Mouse (Mus musculus) C2C12 (cell line): Measurements from ENCODE around the gene Epha1. TPM values are rescaled to one million over a fixed set of nuclear protein-coding genes. Genes with fewer than 3 reads are reported as not detected.

Experiments
- H3K27me3 ChIP-seq: one replicate; pipeline ENCODE4 v1.6.1; 2011; ENCODE audit not compliant: control insufficient read depth, insufficient read depth, insufficient read length
- H3K36me3 ChIP-seq: one replicate; pipeline ENCODE4 v1.6.1; 2011; ENCODE audit not compliant: control insufficient read depth, insufficient read depth
- H3K4me3 ChIP-seq: one replicate; pipeline ENCODE4 v1.5.1; 2011; ENCODE audit warnings: mild to moderate bottlenecking, control low read depth; ENCODE audit not compliant: poor library complexity, insufficient read depth, severe bottlenecking
- H3K79me2 ChIP-seq: one replicate; pipeline ENCODE4 v1.6.1; 2011; ENCODE audit not compliant: control insufficient read depth, insufficient read depth
- H3K79me3 ChIP-seq: one replicate; pipeline ENCODE4 v1.6.1; 2011; ENCODE audit warnings: low read depth, control low read depth
- H3ac ChIP-seq: one replicate; pipeline ENCODE3; 2011; ENCODE audit warnings: low read depth; ENCODE audit not compliant: control insufficient read depth, insufficient read length
- CEBPB ChIP-seq: IDR thresholded peaks from one replicate; pipeline ENCODE4 v1.6.1; 2011; ENCODE audit warnings: low read depth, mild to moderate bottlenecking, control low read depth, moderate library complexity
- CTCF ChIP-seq: IDR thresholded peaks from one replicate; pipeline ENCODE4 v1.5.1; 2011; ENCODE audit not compliant: control insufficient read depth, insufficient read depth, insufficient read length
- FOSL1 ChIP-seq: IDR thresholded peaks from one replicate; pipeline ENCODE4 v1.8.0; 2011; ENCODE audit warnings: mild to moderate bottlenecking, low read length; ENCODE audit not compliant: poor library complexity, insufficient read depth, severe bottlenecking
- MAX ChIP-seq: IDR thresholded peaks from one replicate; pipeline ENCODE4 v1.6.1; 2011; ENCODE audit warnings: mild to moderate bottlenecking, control low read depth
- MYOD1 ChIP-seq: IDR thresholded peaks from one replicate; pipeline ENCODE4 v1.6.1; 2011; ENCODE audit warnings: low read depth; ENCODE audit not compliant: control insufficient read depth, insufficient read length
- MYOG ChIP-seq: IDR thresholded peaks from one replicate; pipeline ENCODE4 v1.6.1; 2011; ENCODE audit not compliant: control insufficient read depth, insufficient read length; ENCODE audit errors: extremely low read depth
- USF1 ChIP-seq: IDR thresholded peaks from one replicate; pipeline ENCODE4 v1.6.1; 2011; ENCODE audit warnings: low read depth, mild to moderate bottlenecking, control low read depth, moderate library complexity
- polyA plus RNA-seq: library from polyadenylated mRNA; unstranded; fragments of >200 nt; fragmentation: generic; extraction: Trizol; gene quantifications from one replicate; pipeline ENCODE4 v1.2.1, GENCODE M21; 2012; ENCODE audit warnings: missing spikeins

Gene Epha1
- polyA plus RNA-seq, 1 experiment = 8.4 TPM

GRCm38 (mm10) chr6:42370630-42371363 is 2.3 kb downstream of the Epha1 start:
- TF ChIP-seq USF1 (no peak), CEBPB (no peak), MYOG (no peak), FOSL1 (no peak), CTCF (no peak), MYOD1 (no peak), MAX (no peak)
- no peaks in the 10 kb centered on the region for H3K27me3 ChIP-seq
- no peak overlapping the region for H3ac ChIP-seq
- no peaks in the 10 kb centered on the region for H3K36me3 ChIP-seq
- H3K4me3 ChIP-seq = no peak overlapping the region
- H3K79me2 ChIP-seq = no peaks in the 10 kb centered on the region
- no peaks in the 10 kb centered on the region for H3K79me3 ChIP-seq

- Histone ChIP-seq H3K27me3 (no peaks in the 10 kb centered on the region), H3K36me3 (no peaks in the 10 kb centered on the region), H3K79me3 (no peaks in the 10 kb centered on the region), H3ac (no peak overlapping the region), H3K4me3 (no peak overlapping the region), H3K79me2 (no peaks in the 10 kb centered on the region)
- no peak for TF ChIP-seq CEBPB
- no peak for TF ChIP-seq CTCF
- TF ChIP-seq FOSL1 = no peak
- no peak for TF ChIP-seq MAX
- TF ChIP-seq MYOD1 = no peak
These were observed 3.2 kb downstream of the Epha1 start for GRCm38 (mm10) chr6:42369870-42370269.

- Histone ChIP-seq H3K36me3 (peaks cover 4% of the 10 kb centered on the region), H3K4me3 (no peak overlapping the region), H3ac (no peak overlapping the region), H3K79me2 (no peaks in the 10 kb centered on the region), H3K79me3 (no peaks in the 10 kb centered on the region), H3K27me3 (no peaks in the 10 kb centered on the region)
- TF ChIP-seq CEBPB (no peak), MYOD1 (no peak), MAX (no peak), FOSL1 (no peak), CTCF (no peak), USF1 (no peak), MYOG (no peak)
These were observed 7.9 kb downstream of the Epha1 start for GRCm38 (mm10) chr6:42365215-42365614.

- Histone ChIP-seq H3K36me3 (peaks cover 10% of the 10 kb centered on the region), H3K4me3 (no peak overlapping the region), H3K79me3 (no peaks in the 10 kb centered on the region), H3ac (no peak overlapping the region), H3K27me3 (no peaks in the 10 kb centered on the region), H3K79me2 (no peaks in the 10 kb centered on the region)
- TF ChIP-seq MYOD1 (no peak), CEBPB (no peak), CTCF (no peak), USF1 (no peak), FOSL1 (no peak), MAX (no peak), MYOG (no peak)
These were observed 8.5 kb downstream of the Epha1 start for GRCm38 (mm10) chr6:42364607-42365006.

- TF ChIP-seq FOSL1 = no peak
- TF ChIP-seq USF1 = no peak
- no peak for TF ChIP-seq CTCF
- TF ChIP-seq CEBPB = no peak
- no peak for TF ChIP-seq MYOG
- TF ChIP-seq MYOD1 = no peak
- no peak for TF ChIP-seq MAX
- no peaks in the 10 kb centered on the region for H3K27me3 ChIP-seq
- H3K4me3 ChIP-seq = no peak overlapping the region
- H3K79me2 ChIP-seq = no peaks in the 10 kb centered on the region
- peaks cover 16% of the 10 kb centered on the region for H3K36me3 ChIP-seq
- H3K79me3 ChIP-seq = no peaks in the 10 kb centered on the region
- H3ac ChIP-seq = no peak overlapping the region
These were observed 9.0 kb downstream of the Epha1 start for GRCm38 (mm10) chr6:42364066-42364465.

GRCm38 (mm10) chr6:42362974-42363373 is 10.1 kb downstream of the Epha1 start:
- no peak overlapping the region for H3ac ChIP-seq
- peaks cover 27% of the 10 kb centered on the region for H3K36me3 ChIP-seq
- H3K79me3 ChIP-seq = peaks cover under 1% of the 10 kb centered on the region
- no peak for TF ChIP-seq MYOD1
- no peak for TF ChIP-seq MAX
- TF ChIP-seq CTCF = no peak
- TF ChIP-seq USF1 = no peak
- TF ChIP-seq FOSL1 = no peak
- no peak for TF ChIP-seq MYOG
- no peak for TF ChIP-seq CEBPB
- no peaks in the 10 kb centered on the region for H3K27me3 ChIP-seq
- no peak overlapping the region for H3K4me3 ChIP-seq
- H3K79me2 ChIP-seq = peaks cover 2% of the 10 kb centered on the region
